Mouse (Mus musculus): ENCODE measurements around the gene Arhgef10l.

Arhgef10l gene

GRCm38 (mm10) chr4:140694551-140695060 lies 28.8 kb upstream of the Arhgef10l start:
- no peak for DNase-seq (ENCODE audit: low spot score in 2 of 2)

DNA sequence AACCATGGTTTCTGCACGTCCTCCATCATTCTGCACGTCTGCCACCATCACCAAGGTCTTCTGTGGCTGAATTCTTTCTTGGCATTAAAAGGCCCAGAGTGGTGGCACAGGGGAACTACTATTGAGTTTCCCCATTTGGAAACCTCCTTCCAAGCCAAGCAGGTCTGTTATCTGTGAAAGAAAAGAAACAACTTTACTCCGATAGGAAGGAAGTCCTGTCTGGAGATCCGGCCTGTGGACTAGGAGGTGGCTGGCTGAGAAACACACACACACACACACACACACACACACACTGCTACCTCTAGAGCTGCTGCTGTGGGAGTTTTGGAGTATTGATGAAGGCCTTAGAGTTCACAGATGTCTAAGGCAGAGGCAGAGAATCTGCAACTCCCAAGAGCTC lies 27.7 kb upstream of the Arhgef10l start:
- DNase-seq (ENCODE audit: low spot score in 2 of 2), result no peak

DNA sequence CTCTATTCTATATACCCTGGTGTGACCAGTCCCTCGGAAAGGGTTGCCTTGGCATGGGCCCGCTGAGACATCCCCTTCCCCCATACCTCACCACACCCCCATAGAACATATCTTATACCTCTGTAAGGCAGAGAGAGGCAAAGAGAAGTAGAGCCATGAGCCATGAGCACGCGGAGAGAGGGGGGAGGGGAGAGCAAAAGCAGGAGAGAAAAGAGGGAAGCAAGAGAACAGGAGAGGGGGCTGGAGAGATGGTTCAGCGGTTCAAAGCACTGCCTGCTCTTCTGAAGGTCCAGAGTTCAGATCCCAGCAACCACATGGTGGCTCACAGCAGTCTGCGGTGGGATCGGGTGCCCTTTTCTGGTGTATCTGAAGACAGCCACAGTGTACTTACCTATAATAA lies 25.7 kb upstream of the Arhgef10l start:
- DNase-seq (ENCODE audit: low spot score in 2 of 2), result no peak

- no peak for DNase-seq (ENCODE audit: low spot score in 2 of 2)
Observed at GRCm38 (mm10) chr4:140689873-140690655, 24.3 kb upstream of the Arhgef10l start.

- DNase-seq (ENCODE audit: low spot score in 2 of 2), result no peak
Observed at GRCm38 (mm10) chr4:140688826-140689425, 23.1 kb upstream of the Arhgef10l start.

DNA sequence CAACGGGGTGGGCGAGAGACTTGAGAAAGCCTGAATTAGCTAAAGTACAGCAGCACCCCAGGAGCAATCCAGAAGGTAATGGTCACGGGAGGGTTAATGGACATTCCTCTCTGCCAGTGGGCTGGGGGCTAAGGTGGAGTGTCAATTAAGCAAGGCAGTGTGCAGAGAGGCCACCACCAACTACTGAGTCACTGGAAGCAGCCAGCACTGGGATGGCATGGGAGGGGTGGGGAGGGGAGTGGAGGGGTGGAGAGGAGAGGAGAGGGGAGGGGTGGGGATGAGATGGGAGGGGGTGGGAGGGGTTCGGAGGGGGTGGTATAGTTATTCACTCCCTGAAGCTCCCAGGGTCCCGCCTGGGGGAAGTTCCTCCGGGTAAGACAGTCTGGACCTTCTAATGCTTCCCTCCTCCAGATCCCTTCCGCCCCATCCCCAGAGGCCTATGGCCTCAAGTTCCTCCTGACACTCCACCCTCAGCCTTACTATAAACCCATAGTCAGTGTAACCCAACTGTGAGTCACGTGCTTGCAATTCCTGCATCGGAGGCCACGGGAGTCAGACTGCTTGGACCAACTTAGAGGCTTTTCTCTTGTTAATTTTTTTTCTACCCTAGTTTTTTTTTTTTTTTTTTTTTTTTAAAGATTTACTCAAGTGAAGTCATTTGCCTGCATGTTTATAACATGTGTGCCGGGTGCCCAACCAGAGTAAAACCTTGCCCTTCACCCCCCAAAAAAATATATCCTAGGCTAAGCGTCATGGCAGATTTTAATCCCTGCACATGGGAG lies 22.4 kb upstream of the Arhgef10l start:
- no peak for DNase-seq (ENCODE audit: low spot score in 2 of 2)

- no peak for DNase-seq (ENCODE audit: low spot score in 2 of 2)
Observed at GRCm38 (mm10) chr4:140684881-140685303, 19.1 kb upstream of the Arhgef10l start.

DNA sequence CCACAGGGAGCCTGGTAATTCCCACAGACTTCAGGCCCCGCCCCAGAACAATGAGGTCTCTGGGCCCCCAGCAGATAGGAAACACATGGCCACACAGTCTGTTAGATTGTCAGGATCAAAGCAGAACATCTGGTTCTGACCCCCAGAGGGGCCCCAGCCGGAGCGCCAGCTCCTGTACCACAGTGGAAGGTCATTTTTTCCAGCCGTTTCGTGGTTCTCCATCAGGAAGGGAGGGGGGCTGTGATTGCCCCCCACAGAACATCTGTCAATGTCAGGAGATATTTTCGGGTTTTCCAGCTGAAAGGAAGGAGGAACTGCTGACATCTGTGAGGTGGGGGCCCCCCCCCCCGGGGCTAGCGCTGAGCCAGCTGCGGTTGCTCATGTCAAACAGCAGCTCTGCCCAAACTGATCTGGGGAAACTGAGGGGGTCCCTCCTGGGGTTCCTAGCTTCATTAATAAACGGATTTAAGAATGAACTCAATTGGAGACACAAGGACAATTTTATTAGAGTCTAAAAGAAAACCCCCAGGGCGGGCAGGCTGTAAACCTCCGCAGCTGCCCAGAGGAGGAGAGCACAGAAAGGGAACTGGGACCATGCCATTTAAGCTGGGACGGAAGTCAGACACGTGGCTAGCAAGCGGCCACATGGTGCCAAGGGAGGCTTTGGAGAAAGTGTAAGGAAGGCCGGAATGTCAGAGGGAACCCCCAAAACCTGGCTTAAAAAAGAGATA lies 18.5 kb upstream of the Arhgef10l start:
- DNase-seq (ENCODE audit: low spot score in 2 of 2), result peak in 1 of 2 experiments; percentile 42

DNA sequence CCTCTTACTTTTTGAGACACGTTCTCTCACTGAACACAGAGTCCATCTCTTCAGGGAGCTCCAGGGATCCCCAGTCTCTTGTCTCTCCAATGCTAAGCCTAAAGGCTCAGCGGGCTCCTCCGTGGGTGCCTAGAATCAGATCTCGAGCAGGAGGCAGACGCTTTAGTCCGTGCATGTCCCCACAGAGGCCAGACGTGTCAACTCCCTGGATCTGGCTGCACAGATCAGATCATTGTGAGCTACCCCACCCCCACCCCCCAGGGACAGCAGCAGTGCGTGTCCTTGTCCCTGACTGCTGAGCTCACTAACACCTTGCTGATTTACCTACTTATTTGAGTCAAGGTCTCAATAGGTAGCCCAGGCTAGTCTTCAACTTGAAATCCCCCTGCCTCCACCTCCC lies 17.8 kb upstream of the Arhgef10l start:
- no peak for DNase-seq (ENCODE audit: low spot score in 2 of 2)

DNA sequence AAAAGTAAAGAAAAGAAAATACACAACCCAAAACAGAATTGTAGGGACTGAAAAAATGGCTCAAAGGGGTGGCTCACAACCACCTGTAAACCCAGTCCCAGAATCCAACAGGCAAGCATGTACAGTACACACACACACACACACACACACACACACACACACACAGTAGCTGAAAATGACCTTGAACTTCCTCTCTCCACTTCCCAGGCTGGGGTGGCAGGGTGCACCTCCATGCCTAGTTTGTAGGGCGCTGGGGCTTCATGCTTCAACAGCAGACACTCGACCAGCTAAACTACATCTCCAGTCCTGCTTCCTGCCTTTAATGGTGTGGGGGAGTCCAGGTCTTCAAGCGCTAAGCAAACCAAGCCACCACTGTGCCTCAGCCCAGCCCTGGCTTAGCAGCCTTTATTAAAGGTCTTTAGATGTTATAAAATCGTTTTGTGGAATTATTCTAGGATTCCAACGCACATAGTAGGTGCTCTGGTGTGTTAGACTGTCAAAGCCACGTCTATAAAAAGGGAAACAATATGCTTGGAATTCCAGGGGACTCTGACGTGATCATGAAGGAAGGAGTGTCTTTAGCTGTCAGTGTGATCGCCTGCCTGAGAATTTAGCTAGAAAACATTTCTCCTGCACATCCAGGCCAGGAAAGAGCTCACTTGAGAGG lies 15.1 kb upstream of the Arhgef10l start:
- no peak for DNase-seq (ENCODE audit: low spot score in 2 of 2)

GRCm38 (mm10) chr4:140679723-140680380 lies 14.0 kb upstream of the Arhgef10l start:
- peak; percentile 73 to 87 for DNase-seq (ENCODE audit: low spot score in 2 of 2)

DNA sequence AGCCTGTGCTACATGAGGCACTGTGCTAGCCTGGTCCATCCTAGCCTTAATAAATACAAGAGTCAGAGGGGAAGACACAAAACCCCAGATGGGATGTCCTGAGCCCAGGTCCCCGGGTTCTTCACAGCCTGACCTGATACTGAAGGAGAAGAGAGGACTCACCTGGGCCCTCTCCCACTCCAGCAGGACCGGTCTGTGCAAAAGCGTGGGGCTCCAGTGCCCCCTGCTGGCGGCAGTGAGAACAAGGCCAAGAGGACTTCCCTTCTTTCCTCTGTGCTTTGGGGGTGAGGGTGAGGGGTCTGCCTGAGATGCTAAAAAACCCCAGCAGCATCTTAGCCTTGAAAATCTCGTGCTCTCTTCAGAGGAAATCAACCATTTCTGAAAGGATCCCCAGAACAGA lies 13.2 kb upstream of the Arhgef10l start:
- no peak for DNase-seq (ENCODE audit: low spot score in 2 of 2)

DNA sequence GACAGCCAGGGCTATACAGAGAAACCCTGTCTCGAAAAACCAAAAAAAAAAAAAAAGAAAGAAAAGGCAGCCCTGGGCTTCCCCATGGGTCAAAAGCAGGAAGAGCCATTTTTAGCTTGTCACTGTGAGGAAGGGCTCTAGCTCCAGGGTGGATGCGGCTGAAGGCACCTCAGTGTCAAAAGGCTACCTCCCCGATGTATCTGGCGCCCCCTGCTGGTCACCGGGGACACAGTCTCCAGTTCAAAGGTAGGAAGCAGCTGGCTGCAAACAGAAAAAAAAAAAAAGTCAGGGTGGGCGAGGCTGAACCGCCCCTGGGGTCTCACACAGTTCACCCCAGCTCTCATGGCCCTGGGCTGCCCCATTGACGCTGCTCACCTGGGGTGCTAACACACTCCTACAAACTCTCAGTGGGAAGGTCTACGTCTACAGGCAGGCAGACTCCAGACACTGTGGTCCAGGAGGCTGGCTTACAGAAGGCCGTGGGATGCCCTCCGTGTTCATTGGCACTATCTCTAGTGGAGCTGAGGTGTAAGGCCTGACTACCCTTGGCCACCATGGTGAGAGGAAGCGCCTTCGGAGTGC lies 8.6 kb upstream of the Arhgef10l start:
- DNase-seq (ENCODE audit: low spot score in 2 of 2), result peak; percentile 74 to 92

- no peak for DNase-seq (ENCODE audit: low spot score in 2 of 2)
Observed at GRCm38 (mm10) chr4:140673527-140674264, 7.9 kb upstream of the Arhgef10l start.

GRCm38 (mm10) chr4:140667802-140668201 lies 2.0 kb upstream of the Arhgef10l start:
- DNase-seq (ENCODE audit: low spot score in 2 of 2), result no peak

- no peak for DNase-seq (ENCODE audit: low spot score in 2 of 2)
Observed at GRCm38 (mm10) chr4:140665053-140665452, 759 bp downstream of the Arhgef10l start.

DNA sequence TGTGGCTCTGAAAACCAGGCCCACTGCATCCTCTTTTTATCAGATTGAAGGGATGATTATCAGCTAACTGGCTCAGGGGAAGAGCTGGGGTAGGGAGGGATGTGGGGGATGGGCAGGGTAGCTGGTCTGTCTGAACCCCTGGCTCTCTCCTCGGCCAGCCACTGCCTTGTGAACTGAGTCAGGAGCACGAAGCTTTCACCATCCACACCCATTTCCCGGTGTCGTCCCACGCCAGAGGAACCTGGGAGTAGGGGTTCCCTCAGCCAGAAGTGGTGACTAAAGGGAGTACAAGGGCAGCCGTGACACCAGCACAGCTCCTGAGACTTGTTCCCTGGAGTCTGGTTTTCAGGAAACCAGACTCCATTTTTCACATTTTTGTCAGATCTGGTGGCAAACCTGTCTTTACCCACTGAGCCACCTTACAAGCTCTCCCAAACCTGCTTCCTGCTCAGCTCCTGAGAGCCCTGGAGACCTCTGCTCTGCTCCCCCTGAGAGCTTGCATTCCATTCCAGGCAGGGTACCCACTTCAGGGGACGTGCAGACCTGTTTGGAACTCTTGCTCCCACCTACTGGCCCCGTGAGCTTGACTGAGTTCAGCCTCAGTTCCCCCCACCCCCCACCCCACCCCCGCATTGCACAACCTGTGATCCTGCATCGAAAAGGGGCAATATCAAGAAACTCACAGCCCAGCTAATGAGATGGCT lies 2.8 kb downstream of the Arhgef10l start:
- DNase-seq (ENCODE audit: low spot score in 2 of 2), result no peak

- no peak for DNase-seq (ENCODE audit: low spot score in 2 of 2)
Observed at GRCm38 (mm10) chr4:140662453-140662852, 3.4 kb downstream of the Arhgef10l start.
